Mouse (Mus musculus) intestine, postnatal 0 days (tissue): ENCODE measurements at regions not wholly inside any gene's neighbourhood (a gene's known extent, or its start where the extent isn't known, plus 50 kb on each side); places are given as distances from the start of the nearest gene placed in this dataset.

ENCODE experiments used
- ATAC-seq: fragments of 200-750 bp; cut with Nextera tagmentation; 2 replicates; pipeline ENCODE4 v1.8.0; 2017; ENCODE audit warnings: mild to moderate bottlenecking, moderate TSS enrichment, moderate library complexity
- H3K27ac ChIP-seq: fragments of 300-500 bp; sonication (generic); 2 replicates; pipeline ENCODE4 v1.5.1; 2014; ENCODE audit warnings: mild to moderate bottlenecking, low read depth, low read length, moderate library complexity
- H3K27me3 ChIP-seq: fragments of 300-500 bp; sonication (generic); replicated peaks from 2 replicates; pipeline ENCODE4 v1.6.1; 2014; ENCODE audit warnings: low read length, mixed read lengths; ENCODE audit not compliant: control insufficient read depth, insufficient read depth
- H3K36me3 ChIP-seq: fragments of 300-500 bp; sonication (generic); 2 replicates; pipeline ENCODE4 v1.6.1; 2014; ENCODE audit warnings: mild to moderate bottlenecking, moderate library complexity; ENCODE audit not compliant: control insufficient read depth, insufficient read depth
- H3K4me1 ChIP-seq: fragments of 300-500 bp; sonication (generic); replicated peaks from 2 replicates; pipeline ENCODE4 v1.6.1; 2014; ENCODE audit warnings: antibody characterized with exemption, low read length, mixed read lengths; ENCODE audit not compliant: control insufficient read depth, insufficient read depth
- H3K4me2 ChIP-seq: fragments of 300-500 bp; sonication (generic); replicated peaks from 2 replicates; pipeline ENCODE4 v1.6.1; 2014; ENCODE audit warnings: low read depth, mild to moderate bottlenecking, moderate library complexity
- H3K4me3 ChIP-seq: fragments of 300-500 bp; sonication (generic); 2 replicates; pipeline ENCODE4 v1.5.1; 2014; ENCODE audit warnings: low read depth, low read length
- H3K9ac ChIP-seq: fragments of 300-500 bp; sonication (generic); 2 replicates; pipeline ENCODE4 v1.6.1; 2014; ENCODE audit warnings: mild to moderate bottlenecking, low read depth, low read length
- H3K9me3 ChIP-seq: fragments of 300-500 bp; sonication (generic); 2 replicates; pipeline ENCODE4 v1.6.1; 2016; ENCODE audit warnings: mixed run types; ENCODE audit not compliant: control insufficient read depth
- CTCF ChIP-seq: sonication (generic); IDR thresholded peaks from 2 replicates; pipeline ENCODE4 v1.5.1; 2016; ENCODE audit warnings: low read depth, mild to moderate bottlenecking, control low read depth, antibody characterized with exemption, moderate library complexity
- WGBS: fragments of 180-500 bp; shearing (Covaris S2); extraction: QIAGEN DNeasy Blood & Tissue Kit; methylation state at CpG from one replicate; pipeline ENCODE4 v1.1.7; 2014; 5-methylcytosine and 5-hydroxymethylcytosine counted together

GRCm38 (mm10) chr2:148578176-148578575 lies 94.2 kb upstream of the Nxt1 start:
- 46% methylated on average over 2 of the region's 2 CpGs for whole genome bisulfite sequencing
- no peak for TF ChIP-seq CTCF

GRCm38 (mm10) chr2:148575433-148575832 lies 97.0 kb upstream of the Nxt1 start:
- Histone ChIP-seq H3K4me3 (no peak overlapping the region), H3K27ac (no peak overlapping the region), H3K36me3 (no peaks in the 10 kb centered on the region), H3K27me3 (no peaks in the 10 kb centered on the region), H3K9ac (no peak overlapping the region), H3K9me3 (no peaks in the 10 kb centered on the region), H3K4me1 (no peaks in the 10 kb centered on the region), H3K4me2 (no peak overlapping the region)
- 68% methylated on average over 3 of the region's 3 CpGs for WGBS
- ATAC-seq = no peak
- no peak for TF ChIP-seq CTCF

More at GRCm38 (mm10) chr2:148578176-148578575, 94.2 kb upstream of the Nxt1 start:
- Histone ChIP-seq H3K27me3 (no peaks in the 10 kb centered on the region), H3K4me1 (no peaks in the 10 kb centered on the region), H3K4me2 (no peak overlapping the region), H3K9ac (no peak overlapping the region), H3K4me3 (no peak overlapping the region), H3K36me3 (no peaks in the 10 kb centered on the region), H3K27ac (no peak overlapping the region), H3K9me3 (no peaks in the 10 kb centered on the region)
- ATAC-seq = no peak

GRCm38 (mm10) chr2:148572165-148572564 lies 100.2 kb upstream of the Nxt1 start:
- ATAC-seq = no peak
- Histone ChIP-seq H3K4me1 (no peaks in the 10 kb centered on the region), H3K9ac (no peak overlapping the region), H3K36me3 (no peaks in the 10 kb centered on the region), H3K4me3 (no peak overlapping the region), H3K9me3 (no peaks in the 10 kb centered on the region), H3K27me3 (no peaks in the 10 kb centered on the region), H3K4me2 (no peak overlapping the region), H3K27ac (no peak overlapping the region)
- peak; percentile 86 for TF ChIP-seq CTCF
- WGBS = 26% methylated on average over 1 of the region's 1 CpGs

GRCm38 (mm10) chr2:148571616-148572015 lies 100.8 kb upstream of the Nxt1 start:
- Histone ChIP-seq H3K4me1 (no peaks in the 10 kb centered on the region), H3K27ac (no peak overlapping the region), H3K9me3 (no peaks in the 10 kb centered on the region), H3K27me3 (no peaks in the 10 kb centered on the region), H3K9ac (no peak overlapping the region), H3K4me3 (no peak overlapping the region), H3K36me3 (no peaks in the 10 kb centered on the region), H3K4me2 (no peak overlapping the region)
- ATAC-seq = no peak
- TF ChIP-seq CTCF = no peak
- 60% methylated on average over 1 of the region's 1 CpGs for WGBS

- no peaks in the 10 kb centered on the region for H3K4me1 ChIP-seq
- no peak overlapping the region for H3K4me3 ChIP-seq
- H3K27me3 ChIP-seq = no peaks in the 10 kb centered on the region
- 32% methylated on average over 5 of the region's 5 CpGs for WGBS
- no peak for ATAC-seq
- H3K36me3 ChIP-seq = no peaks in the 10 kb centered on the region
- no peak overlapping the region for H3K4me2 ChIP-seq
- no peak overlapping the region for H3K9ac ChIP-seq
- H3K9me3 ChIP-seq = no peaks in the 10 kb centered on the region
- no peak for TF ChIP-seq CTCF
- no peak overlapping the region for H3K27ac ChIP-seq
These were observed 101.4 kb upstream of the Nxt1 start for GRCm38 (mm10) chr2:148571018-148571417.

- no peak for ATAC-seq
- Histone ChIP-seq H3K36me3 (no peaks in the 10 kb centered on the region), H3K9me3 (no peaks in the 10 kb centered on the region), H3K9ac (no peak overlapping the region), H3K27me3 (no peaks in the 10 kb centered on the region), H3K4me3 (no peak overlapping the region), H3K4me2 (no peak overlapping the region), H3K27ac (no peak overlapping the region), H3K4me1 (no peaks in the 10 kb centered on the region)
- 62% methylated on average over 2 of the region's 2 CpGs for WGBS
- TF ChIP-seq CTCF = no peak
These were observed 104.4 kb upstream of the Nxt1 start for GRCm38 (mm10) chr2:148567930-148568481.

- H3K4me3 ChIP-seq = no peak overlapping the region
- no peaks in the 10 kb centered on the region for H3K36me3 ChIP-seq
- H3K4me1 ChIP-seq = 0 out of 2 replicates have a peak, but pooled peaks cover 5% of the 10 kb centered on the region
- H3K9me3 ChIP-seq = no peaks in the 10 kb centered on the region
- WGBS = 69% methylated on average over 3 of the region's 3 CpGs
- ATAC-seq = no peak
- TF ChIP-seq CTCF = no peak
- H3K9ac ChIP-seq = no peak overlapping the region
- H3K4me2 ChIP-seq = no peak overlapping the region
- no peaks in the 10 kb centered on the region for H3K27me3 ChIP-seq
- H3K27ac ChIP-seq = no peak overlapping the region
These were observed 109.0 kb upstream of the Nxt1 start for GRCm38 (mm10) chr2:148563390-148563789.
